Mouse (Mus musculus) ES-E14 (cell line): ENCODE data around the gene Dhrs9. TPM values are rescaled to one million over a fixed set of nuclear protein-coding genes. Genes with fewer than 3 reads are reported as not detected.

Experiments
- DNase-seq: peaks from one replicate; pipeline ENCODE4 v3.0.0-alpha.2; 2013; ENCODE audit warnings: low read depth, low spot score
- H3K27ac ChIP-seq: 2 replicates; pipeline ENCODE4 v1.5.1; 2012; ENCODE audit warnings: low read depth, mild to moderate bottlenecking, low read length, moderate library complexity, mixed read lengths; ENCODE audit not compliant: poor library complexity, insufficient read depth, severe bottlenecking
- H3K36me3 ChIP-seq: 2 replicates; pipeline ENCODE4 v1.6.1; 2012; ENCODE audit warnings: mild to moderate bottlenecking, low read length, moderate library complexity, mixed read lengths; ENCODE audit not compliant: control insufficient read depth, poor library complexity, insufficient read depth, severe bottlenecking
- H3K4me1 ChIP-seq, 2 experiments: fragments of 150-350 bp in 1 of 2; sonication (generic) in 1 of 2; 2 replicates each; pipeline ENCODE4 v1.6.1; 2012; ENCODE audit warnings: low read length in 2 of 2, mild to moderate bottlenecking in 1 of 2, mixed read lengths in 1 of 2; ENCODE audit not compliant: control insufficient read depth in 2 of 2, insufficient read depth in 2 of 2, poor library complexity in 1 of 2
- H3K4me3 ChIP-seq, 2 experiments: fragments of 150-350 bp in 1 of 2; sonication (generic) in 1 of 2; 2 replicates each; pipeline ENCODE4 v1.5.1; 2012; ENCODE audit warnings: low read length in 2 of 2, low read depth in 1 of 2, mild to moderate bottlenecking in 1 of 2, mixed read lengths in 1 of 2; ENCODE audit not compliant: insufficient read depth in 1 of 2, poor library complexity in 1 of 2, severe bottlenecking in 1 of 2
- H3K9ac ChIP-seq: 2 replicates; pipeline ENCODE4 v1.6.1; 2012; ENCODE audit warnings: low read depth, mild to moderate bottlenecking, low read length, mixed read lengths; ENCODE audit not compliant: poor library complexity, insufficient read depth, severe bottlenecking
- H3K9me3 ChIP-seq: fragments of 150-350 bp; sonication (generic); 2 replicates; pipeline ENCODE4 v1.6.1; 2012; ENCODE audit warnings: low read depth, mild to moderate bottlenecking, low read length; ENCODE audit not compliant: control insufficient read depth, insufficient read depth
- CHD2 ChIP-seq: IDR thresholded peaks from 2 replicates; pipeline ENCODE4 v1.6.1; 2014; ENCODE audit warnings: mild to moderate bottlenecking, low read depth, low read length, inconsistent platforms
- HCFC1 ChIP-seq: IDR thresholded peaks from 2 replicates; pipeline ENCODE4 v1.6.1; 2012; ENCODE audit warnings: low read length, inconsistent platforms, borderline replicate concordance; ENCODE audit not compliant: insufficient read depth
- MAFK ChIP-seq: IDR thresholded peaks from 2 replicates; pipeline ENCODE4 v1.6.1; 2014; ENCODE audit warnings: mild to moderate bottlenecking, low read depth, low read length, inconsistent platforms; ENCODE audit not compliant: insufficient read depth
- ZC3H11A ChIP-seq: IDR thresholded peaks from 2 replicates; pipeline ENCODE4 v1.6.1; 2012; ENCODE audit warnings: low read depth, mild to moderate bottlenecking, inconsistent platforms, low read length, borderline replicate concordance
- ZNF384 ChIP-seq: IDR thresholded peaks from 2 replicates; pipeline ENCODE4 v1.6.1; 2012; ENCODE audit warnings: low read depth, low read length, inconsistent platforms
- in situ Hi-C, 2 experiments: fragments of 600-800 bp; cut with MboI; formaldehyde crosslinking; loops; one replicate each; pipeline ENCODE4 v1.15.1; 2025; ENCODE audit warnings: low sequenced_read_pairs in 2 of 2, inconsistent platforms in 1 of 2; ENCODE audit not compliant: unreplicated experiment in 2 of 2
- total RNA-seq: library from RNA; depleted of rRNA; stranded (reverse); fragments of 300-350 nt; gene quantifications from 2 replicates; pipeline ENCODE4 v1.2.3, GENCODE M21; 2012

The Dhrs9 gene
- total RNA-seq, 1 experiment, result 0.40 TPM

DNA sequence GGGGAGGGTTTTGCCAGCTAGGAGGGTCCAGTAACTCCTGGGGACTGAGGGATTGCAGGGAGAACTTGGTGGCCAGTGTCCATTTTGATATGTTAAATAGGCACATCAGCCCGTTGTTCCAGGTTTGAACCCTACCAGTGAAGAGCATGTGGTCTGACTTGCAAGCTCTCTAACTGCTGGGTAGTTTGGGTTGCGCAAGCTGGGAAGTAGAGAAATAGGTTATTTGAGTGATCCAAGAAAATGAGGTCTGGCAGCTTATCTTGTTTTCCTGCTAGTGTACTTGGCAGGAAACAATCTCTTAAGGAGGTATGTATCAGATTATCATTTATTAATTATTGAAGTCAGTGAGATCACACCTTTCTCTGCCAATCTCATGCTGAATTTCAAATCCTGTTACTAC lies 15.4 kb upstream of the Dhrs9 start:
- Histone ChIP-seq H3K27ac (no peak overlapping the region), H3K4me3 (no peak overlapping the region), H3K4me1 (no peaks in the 10 kb centered on the region), H3K9me3 (0 out of 2 replicates have a peak, but pooled peaks cover 1% of the 10 kb centered on the region), H3K9ac (no peak overlapping the region), H3K36me3 (no peaks in the 10 kb centered on the region)
- no peak for TF ChIP-seq ZC3H11A
- no peak for TF ChIP-seq CHD2
- TF ChIP-seq HCFC1, result no peak
- TF ChIP-seq MAFK, result no peak
- TF ChIP-seq ZNF384, result no peak
- DNase-seq, result no peak
- in situ Hi-C loops, result no loop called here

DNA sequence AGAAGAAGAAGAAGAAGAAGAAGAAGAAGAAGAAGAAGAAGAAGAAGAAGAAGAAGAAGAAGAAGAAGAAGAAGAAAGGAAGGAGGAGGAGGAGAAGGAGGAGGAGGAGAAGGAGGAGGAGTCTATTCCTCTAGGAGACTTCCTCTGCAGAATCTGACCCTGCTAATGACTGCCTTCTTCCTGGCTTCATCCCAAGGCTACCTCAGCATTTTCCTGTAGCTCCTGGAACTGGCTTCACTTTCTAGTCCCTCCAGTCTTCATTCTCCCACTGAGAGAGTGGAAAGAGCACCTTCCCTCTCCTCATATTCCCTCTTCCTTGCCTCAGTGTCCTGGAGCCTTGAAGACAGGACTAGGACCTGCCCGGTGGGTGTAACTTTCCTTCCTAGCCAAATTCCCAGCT lies 15.0 kb upstream of the Dhrs9 start:
- Histone ChIP-seq H3K36me3 (no peaks in the 10 kb centered on the region), H3K9ac (no peak overlapping the region), H3K4me3 (no peak overlapping the region), H3K27ac (no peak overlapping the region), H3K4me1 (no peaks in the 10 kb centered on the region), H3K9me3 (0 out of 2 replicates have a peak, but pooled peaks cover 1% of the 10 kb centered on the region)
- in situ Hi-C loops, result no loop called here
- no peak for DNase-seq
- TF ChIP-seq ZNF384, result no peak
- no peak for TF ChIP-seq CHD2
- TF ChIP-seq MAFK, result no peak
- TF ChIP-seq HCFC1, result no peak

DNA sequence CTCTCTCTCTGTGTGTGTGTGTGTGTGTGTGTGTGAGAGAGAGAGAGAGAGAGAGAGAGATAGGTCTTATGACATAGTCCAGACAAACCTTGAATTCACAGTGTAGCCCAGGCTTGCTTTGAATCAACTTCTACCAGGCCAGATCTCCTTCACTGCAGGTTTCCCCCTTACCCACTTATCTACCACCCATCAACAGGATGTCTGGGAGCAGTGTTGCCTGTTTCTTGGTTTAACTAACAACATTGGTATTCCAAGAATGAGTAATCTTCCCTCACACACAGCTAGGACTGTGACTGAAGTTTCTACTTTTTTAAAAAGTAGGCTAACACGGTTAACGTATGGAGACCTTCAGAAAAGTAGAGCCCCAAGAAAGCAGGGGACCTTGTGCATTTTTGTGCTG lies 3.5 kb upstream of the Dhrs9 start:
- no peaks in the 10 kb centered on the region for H3K36me3 ChIP-seq
- H3K4me1 ChIP-seq, result peaks cover 0 to 7% of the 10 kb centered on the region in 2 experiments; a peak in 2 of 4 replicates
- no peak overlapping the region for H3K9ac ChIP-seq
- no peak overlapping the region for H3K27ac ChIP-seq
- H3K4me3 ChIP-seq, result no peak overlapping the region
- no peak for DNase-seq
- TF ChIP-seq ZC3H11A, result no peak
- TF ChIP-seq CHD2, result no peak
- TF ChIP-seq HCFC1, result no peak
- no peak for TF ChIP-seq ZNF384
- H3K9me3 ChIP-seq, result no peaks in the 10 kb centered on the region
- in situ Hi-C loops, result no loop called here

DNA sequence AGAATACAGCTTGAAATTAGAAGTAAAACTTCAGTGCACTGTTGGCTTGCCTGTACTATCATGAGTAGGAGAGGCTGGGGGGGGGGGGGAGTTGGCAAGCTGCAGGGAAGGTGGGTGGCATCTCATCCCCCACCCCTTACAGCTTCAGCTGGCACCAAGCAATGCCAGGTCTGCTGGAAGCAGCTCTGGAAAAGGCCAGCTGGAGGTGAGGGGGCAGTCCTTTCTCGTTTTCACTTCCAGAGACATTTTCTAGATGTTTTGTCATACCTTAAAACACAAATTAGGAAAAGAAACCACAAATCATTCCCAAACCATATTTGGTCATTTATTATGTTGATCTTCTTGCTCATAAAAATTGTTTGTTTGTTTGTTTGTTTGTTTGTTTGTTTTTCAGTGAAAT lies 444 bp upstream of the Dhrs9 start:
- DNase-seq, result no peak
- H3K27ac ChIP-seq, result no peak overlapping the region
- TF ChIP-seq ZC3H11A, result no peak
- no peak for TF ChIP-seq HCFC1
- TF ChIP-seq MAFK, result no peak
- no peak for TF ChIP-seq CHD2
- no peak for TF ChIP-seq ZNF384
- H3K36me3 ChIP-seq, result no peaks in the 10 kb centered on the region
- H3K4me1 ChIP-seq, result peaks cover 0 to 7% of the 10 kb centered on the region in 2 experiments; a peak in 2 of 4 replicates
- no peak overlapping the region for H3K4me3 ChIP-seq
- in situ Hi-C loops, result no loop called here
- H3K9me3 ChIP-seq, result no peaks in the 10 kb centered on the region
- no peak overlapping the region for H3K9ac ChIP-seq

DNA sequence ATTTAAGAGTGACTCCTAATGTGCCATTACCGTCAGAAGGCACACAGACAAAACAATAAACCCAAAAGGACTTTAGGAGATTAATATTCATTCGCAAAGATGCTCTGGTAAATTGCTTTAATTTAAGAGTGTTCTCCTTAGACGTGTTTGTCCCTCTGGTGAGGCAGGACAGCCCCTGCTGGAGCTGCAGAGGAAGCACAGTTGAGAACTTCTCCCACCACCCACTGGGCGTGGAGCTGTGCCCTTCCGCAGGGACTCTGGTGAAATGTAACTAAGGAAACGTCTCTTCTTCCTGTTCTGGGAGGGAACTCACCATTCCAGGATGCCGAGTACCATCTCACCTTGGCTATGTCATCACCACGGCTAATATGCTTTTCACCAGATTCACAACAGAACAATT lies 1.5 kb downstream of the Dhrs9 start:
- in situ Hi-C loops, result no loop called here
- DNase-seq, result peak; percentile 22
- H3K4me3 ChIP-seq, result no peak overlapping the region
- no peak overlapping the region for H3K9ac ChIP-seq
- H3K9me3 ChIP-seq, result no peaks in the 10 kb centered on the region
- peaks cover 0 to 7% of the 10 kb centered on the region in 2 experiments; a peak in 2 of 4 replicates for H3K4me1 ChIP-seq
- TF ChIP-seq ZC3H11A, result 0 out of 2 replicates have a peak, but pooled peaks have one; percentile 6
- TF ChIP-seq ZNF384, result no peak
- H3K36me3 ChIP-seq, result no peaks in the 10 kb centered on the region
- H3K27ac ChIP-seq, result no peak overlapping the region
